ENCODE assay signal across 8 mouse cellular contexts in genomic region chr16:37789394-37789920, GRCm38 (mm10). TPM values are rescaled to one million over a fixed set of nuclear protein-coding genes. Genes with fewer than 3 reads are reported as not detected.
DNase-seq lines count a peak whose midpoint lies in the region; ATAC-seq and TF ChIP-seq lines count a peak whose summit lies in the region.
"Had no signal": no experiment of that assay in that cellular context is flagged by ENCODE, and none has a peak within 500 bp of the region (broad histone marks: within the 10 kb centered on the region; RNA-seq: fewer than 3 reads in every experiment).

No protein-coding gene starts in this region.

- no peak overlapping the region for H3K4me2 ChIP-seq in hindbrain, embryonic 14.5 days (replicated peaks)
- no peak overlapping the region for H3K4me2 ChIP-seq in neural tube, embryonic 15.5 days
- H3K4me2 ChIP-seq in heart, postnatal 0 days (ENCODE audit: low read depth, low read length) = no peak overlapping the region
- H3K4me2 ChIP-seq: neural tube, embryonic 12.5 days had no signal

- ATAC-seq in hindbrain, embryonic 14.5 days (ENCODE audit: low FRiP score) = no peak
- no peak for ATAC-seq in neural tube, embryonic 15.5 days (ENCODE audit: low FRiP score)
- ATAC-seq in heart, postnatal 0 days (ENCODE audit: insufficient read depth, low read depth) = no peak

- no peak for TF ChIP-seq EP300 in heart, postnatal 0 days (IDR thresholded peaks at IDR 0.05; ENCODE audit: low read depth)

- intact Hi-C loops in left cerebral cortex, adult 2 months (cut with DNase I) = no loop called here

- no peaks in the 10 kb centered on the region for H3K9me3 ChIP-seq in hindbrain, embryonic 10.5 days
- H3K9me3 ChIP-seq in hindbrain, embryonic 14.5 days (ENCODE audit: control insufficient read depth, low read length) = no peaks in the 10 kb centered on the region
- H3K9me3 ChIP-seq in neural tube, embryonic 15.5 days (replicated peaks) = no peaks in the 10 kb centered on the region
- no peaks in the 10 kb centered on the region for H3K9me3 ChIP-seq in heart, postnatal 0 days (replicated peaks; ENCODE audit: control insufficient read depth, low read length)
- H3K9me3 ChIP-seq: neural tube, embryonic 12.5 days had no signal

- TF ChIP-seq CTCF in heart, postnatal 0 days (IDR thresholded peaks at IDR 0.05; ENCODE audit: low read depth) = no peak
- no peak for TF ChIP-seq CTCF in left cerebral cortex, adult 2 months (IDR thresholded peaks at IDR 0.05)

- no peak overlapping the region for H3K4me3 ChIP-seq in hindbrain, embryonic 10.5 days
- H3K4me3 ChIP-seq in hindbrain, embryonic 14.5 days (replicated peaks; ENCODE audit: low read length) = no peak overlapping the region
- no peak overlapping the region for H3K4me3 ChIP-seq in neural tube, embryonic 15.5 days (replicated peaks)
- H3K4me3 ChIP-seq in heart, postnatal 0 days (ENCODE audit: low read depth, low read length) = no peak overlapping the region
- no peak overlapping the region for H3K4me3 ChIP-seq in left cerebral cortex, adult 2 months
- H3K4me3 ChIP-seq: neural tube, embryonic 12.5 days had no signal

- no peak for DNase-seq in hindbrain, embryonic 10.5 days (ENCODE audit: low spot score)
- no peak for DNase-seq in hindbrain, embryonic 14.5 days (ENCODE audit: low spot score)
- DNase-seq in neural tube, embryonic 10.5 days (ENCODE audit: extremely low spot score, low spot score) = no peak
- no peak for DNase-seq in heart, postnatal 0 days (ENCODE audit: low spot score)
- no peak for DNase-seq in left cerebral cortex, adult 2 months (ENCODE audit: extremely low spot score in 1 of 2, low spot score in 2 of 2)
- DNase-seq in gastrocnemius, adult 8-10 months (ENCODE audit: low spot score in 2 of 2) = no peak

- no peaks in the 10 kb centered on the region for H3K27me3 ChIP-seq in hindbrain, embryonic 10.5 days (ENCODE audit: insufficient read depth, poor library complexity, severe bottlenecking)
- no peaks in the 10 kb centered on the region for H3K27me3 ChIP-seq in hindbrain, embryonic 14.5 days (ENCODE audit: control insufficient read depth, insufficient read depth, low read length)
- no peaks in the 10 kb centered on the region for H3K27me3 ChIP-seq in neural tube, embryonic 15.5 days (replicated peaks)
- no peaks in the 10 kb centered on the region for H3K27me3 ChIP-seq in heart, postnatal 0 days (ENCODE audit: control insufficient read depth, insufficient read depth, low read length)
- H3K27me3 ChIP-seq: neural tube, embryonic 12.5 days had no signal

- peaks cover 62% of the 10 kb centered on the region for H3K36me3 ChIP-seq in hindbrain, embryonic 10.5 days
- H3K36me3 ChIP-seq in hindbrain, embryonic 14.5 days (replicated peaks; ENCODE audit: control insufficient read depth, insufficient read depth) = no peaks in the 10 kb centered on the region
- H3K36me3 ChIP-seq in neural tube, embryonic 15.5 days = no peaks in the 10 kb centered on the region
- peaks cover 20% of the 10 kb centered on the region; the same call in 1 of the 2 replicates for H3K36me3 ChIP-seq in heart, postnatal 0 days (replicated peaks; ENCODE audit: control insufficient read depth, insufficient read depth, low read length)
- H3K36me3 ChIP-seq: neural tube, embryonic 12.5 days had no signal

- no peak overlapping the region for H3K9ac ChIP-seq in hindbrain, embryonic 14.5 days
- H3K9ac ChIP-seq in neural tube, embryonic 15.5 days (replicated peaks) = no peak overlapping the region
- H3K9ac ChIP-seq in heart, postnatal 0 days (replicated peaks; ENCODE audit: low read depth, low read length) = no peak overlapping the region
- H3K9ac ChIP-seq: neural tube, embryonic 12.5 days had no signal

- peak overlapping the region; percentile 88 for H3K27ac ChIP-seq in hindbrain, embryonic 10.5 days
- no peak overlapping the region for H3K27ac ChIP-seq in hindbrain, embryonic 14.5 days
- 0 out of 2 replicates have a peak overlapping the region, but pooled peaks have one; percentile 74 for H3K27ac ChIP-seq in neural tube, embryonic 15.5 days (replicated peaks)
- H3K27ac ChIP-seq in heart, postnatal 0 days (ENCODE audit: low read depth) = peak overlapping the region; percentile 79
- no peak overlapping the region for H3K27ac ChIP-seq in left cerebral cortex, adult 2 months

- peaks cover 54% of the 10 kb centered on the region for H3K4me1 ChIP-seq in hindbrain, embryonic 10.5 days (replicated peaks)
- peaks cover 38% of the 10 kb centered on the region for H3K4me1 ChIP-seq in hindbrain, embryonic 14.5 days (replicated peaks; ENCODE audit: control insufficient read depth, insufficient read depth, low read length)
- peaks cover 64% of the 10 kb centered on the region for H3K4me1 ChIP-seq in neural tube, embryonic 15.5 days
- peaks cover 67% of the 10 kb centered on the region for H3K4me1 ChIP-seq in heart, postnatal 0 days (ENCODE audit: control insufficient read depth, insufficient read depth)

- 85% methylated on average over 6 of the region's 6 CpGs for WGBS in hindbrain, embryonic 10.5 days
- WGBS in hindbrain, embryonic 14.5 days = 83% methylated on average over 6 of the region's 6 CpGs
- WGBS in neural tube, embryonic 15.5 days = 83% methylated on average over 6 of the region's 6 CpGs
- WGBS in heart, postnatal 0 days = 40% methylated on average over 6 of the region's 6 CpGs

RNA-seq across cellular contexts. Expression of gene Fstl1, which starts 12.8 kb away (rescaled TPM):
- 170 and 178 TPM in 2 replicates for polyA plus RNA-seq in hindbrain, embryonic 10.5 days (2016; fragmentation: Nextera tagmentation; extraction: Ambion mirVana)
- polyA plus RNA-seq in hindbrain, embryonic 14.5 days (2014; fragmentation: Nextera tagmentation; extraction: Ambion mirVana) = 111 and 126 TPM in 2 replicates
- 123 and 145 TPM in 2 replicates for polyA plus RNA-seq in neural tube, embryonic 15.5 days (2015; fragmentation: Nextera tagmentation; extraction: Ambion mirVana)
- 289 and 316 TPM in 2 replicates for total RNA-seq in heart, postnatal 0 days (2014; rRNA removed; ENCODE audit: low replicate concordance)
- 271 and 272 TPM in 2 replicates for polyA plus RNA-seq in heart, postnatal 0 days (2015; fragmentation: Nextera tagmentation; extraction: Ambion mirVana)
- 10 to 100 TPM; 28.8 to 33.3 TPM for total RNA-seq in left cerebral cortex, adult 2 months (2021)
- total RNA-seq in gastrocnemius, adult 8-10 months (2022) = 10 to 100 TPM; 19.3 to 28.8 (median 21.9) TPM

Comparison
In these comparisons a context has a peak if more than half of its experiments do, and no peak if none do; other contexts are left out.
1. H3K27ac ChIP-seq: peak in hindbrain, embryonic 10.5 days (single experiment), neural tube, embryonic 15.5 days (single experiment) and heart, postnatal 0 days (single experiment); none in hindbrain, embryonic 14.5 days (single experiment) and left cerebral cortex, adult 2 months (single experiment).